Mouse (Mus musculus) MEL (cell line): ENCODE data around the gene Zfp108.

Experiments
- BHLHE40 ChIP-seq: IDR thresholded peaks from 2 replicates; pipeline ENCODE4 v1.6.1; 2012; ENCODE audit warnings: low read depth, mild to moderate bottlenecking, inconsistent platforms, low read length, improper control_type of control experiment, borderline replicate concordance
- CTCF ChIP-seq, 3 experiments: IDR thresholded peaks in 2 of 3; conservative IDR thresholded peaks in 1 of 3; 2 replicates each; pipeline ENCODE4 v1.5.1; 2011 to 2012; ENCODE audit warnings: low read length in 3 of 3, low read depth in 2 of 3, mild to moderate bottlenecking in 2 of 3, improper control_type of control experiment in 1 of 3, inconsistent platforms in 1 of 3, mixed read lengths in 1 of 3, moderate library complexity in 1 of 3; ENCODE audit not compliant: control insufficient read depth in 1 of 3, insufficient read depth in 1 of 3, poor library complexity in 1 of 3, severe bottlenecking in 1 of 3
- E2F4 ChIP-seq: IDR thresholded peaks from 2 replicates; pipeline ENCODE4 v1.6.1; 2011; ENCODE audit warnings: low read depth, low read length, improper control_type of control experiment, borderline replicate concordance
- EP300 ChIP-seq, 2 experiments: IDR thresholded peaks; 2 replicates each; pipeline ENCODE4 v1.6.1; 2011; ENCODE audit warnings: improper control_type of control experiment in 2 of 2, low read length in 2 of 2, low read depth in 1 of 2, mild to moderate bottlenecking in 1 of 2
- GABPA ChIP-seq: IDR thresholded peaks from 2 replicates; pipeline ENCODE4 v1.6.1; 2012; ENCODE audit warnings: low read depth, mild to moderate bottlenecking, inconsistent platforms, low read length, improper control_type of control experiment, moderate library complexity
- GATA1 ChIP-seq: IDR thresholded peaks from 2 replicates; pipeline ENCODE4 v1.6.1; 2011; ENCODE audit warnings: low read depth, low read length, improper control_type of control experiment
- MAZ ChIP-seq: IDR thresholded peaks from 2 replicates; pipeline ENCODE4 v1.6.1; 2012; ENCODE audit warnings: low read depth, mild to moderate bottlenecking, inconsistent platforms, low read length, improper control_type of control experiment
- NELFE ChIP-seq: IDR thresholded peaks from 2 replicates; pipeline ENCODE4 v1.6.1; 2011; ENCODE audit warnings: low read depth, low read length, improper control_type of control experiment
- POLR2A ChIP-seq, 2 experiments: IDR thresholded peaks; 2 replicates each; pipeline ENCODE4 v1.6.1; 2011 to 2012; ENCODE audit warnings: low read length in 2 of 2, mild to moderate bottlenecking in 2 of 2, control low read depth in 1 of 2, improper control_type of control experiment in 1 of 2, low read depth in 1 of 2, moderate library complexity in 1 of 2; ENCODE audit not compliant: control insufficient read depth in 1 of 2, insufficient read depth in 1 of 2, poor library complexity in 1 of 2
- RAD21 ChIP-seq: IDR thresholded peaks from 2 replicates; pipeline ENCODE4 v1.6.1; 2011; ENCODE audit warnings: mild to moderate bottlenecking, low read depth, low read length, improper control_type of control experiment
- ZMIZ1 ChIP-seq: IDR thresholded peaks from 2 replicates; pipeline ENCODE4 v1.6.1; 2012; ENCODE audit warnings: low read depth, mild to moderate bottlenecking, inconsistent platforms, low read length, improper control_type of control experiment, moderate library complexity

DNA sequence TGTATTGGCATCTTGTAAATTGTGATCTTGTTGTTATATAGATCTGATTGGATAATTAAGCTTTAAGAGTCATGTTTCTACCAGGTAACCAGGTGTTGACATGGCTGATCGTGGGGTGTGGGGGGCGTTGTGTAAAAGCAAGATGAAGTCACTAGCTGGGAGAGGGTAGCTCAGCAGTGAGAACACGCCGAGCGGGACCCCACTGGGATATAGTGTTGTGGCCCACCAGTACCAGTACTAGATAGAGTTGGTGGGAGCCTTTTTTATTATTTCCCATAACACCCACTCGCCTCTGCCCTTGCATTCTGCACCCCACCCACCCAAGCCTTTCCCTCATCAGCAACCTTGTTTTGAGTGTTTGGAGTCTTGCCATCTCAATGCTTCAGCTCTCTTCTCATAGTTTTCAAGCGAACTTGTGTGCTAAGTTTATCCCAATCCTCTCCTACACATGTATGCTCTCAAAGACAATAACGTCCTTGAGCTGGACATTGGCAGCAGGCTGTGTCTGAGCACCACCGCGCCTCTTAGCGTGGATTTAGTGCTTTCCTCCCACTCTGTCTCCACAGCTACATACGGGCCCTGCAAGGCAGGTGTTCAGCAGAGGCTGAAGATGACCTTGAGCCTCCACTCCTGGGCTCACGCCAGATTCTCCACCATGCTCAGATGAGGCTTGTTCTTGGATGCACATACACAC is 4.9 kb downstream of the Zfp108 start:
- TF ChIP-seq CTCF (IDR thresholded peaks at IDR 0.05 in 2 of 3, conservative IDR thresholded peaks at IDR 0.05 in 1 of 3; ENCODE audit: control insufficient read depth in 1 of 3, insufficient read depth in 1 of 3, low read depth in 2 of 3, low read length in 3 of 3, poor library complexity in 1 of 3, severe bottlenecking in 1 of 3) (no peak), POLR2A (IDR thresholded peaks at IDR 0.05; ENCODE audit: control insufficient read depth in 1 of 2, insufficient read depth in 1 of 2, low read depth in 1 of 2, low read length in 2 of 2, poor library complexity in 1 of 2) (no peak), BHLHE40 (no peak), E2F4 (no peak), GABPA (no peak), GATA1 (no peak), NELFE (no peak), MAZ (no peak), ZMIZ1 (no peak), EP300 (IDR thresholded peaks at IDR 0.05; ENCODE audit: low read depth in 1 of 2, low read length in 2 of 2) (no peak), RAD21 (no peak)
